Mouse (Mus musculus): ENCODE results near the gene 4933415A04Rik. TPM values are rescaled to one million over a fixed set of nuclear protein-coding genes. Genes with fewer than 3 reads are reported as not detected.

4933415A04Rik gene
- polyA plus RNA-seq, 1 experiment from 2014 or later = 6.5 TPM

GRCm38 (mm10) chr11:43575376-43576151, 11.3 kb upstream of the 4933415A04Rik start:
- peak overlapping the region; percentile 30 for H3K27ac ChIP-seq (replicated peaks; ENCODE audit: low read depth, low read length)
- no peaks in the 10 kb centered on the region; the same call in 1 of the 2 replicates for H3K36me3 ChIP-seq (replicated peaks; ENCODE audit: control insufficient read depth, insufficient read depth, low read depth, low read length)
- no peaks in the 10 kb centered on the region for H3K4me1 ChIP-seq (ENCODE audit: control insufficient read depth, insufficient read depth, low read length)
- no peaks in the 10 kb centered on the region for H3K27me3 ChIP-seq (ENCODE audit: control insufficient read depth, insufficient read depth, low read length)
- no peak overlapping the region for H3K4me3 ChIP-seq (ENCODE audit: low read depth, low read length)
- peak; percentile 69 for ATAC-seq (replicated peaks; ENCODE audit: insufficient number of reproducible peaks, low FRiP score, low TSS enrichment, low read depth)
- H3K9me3 ChIP-seq (replicated peaks; ENCODE audit: control insufficient read depth, low read length) = no peaks in the 10 kb centered on the region
- DNase-seq (ENCODE audit: low spot score) = peak; percentile 56
- WGBS = 6% methylated on average over 9 of the region's 9 CpGs
- H3K4me2 ChIP-seq (ENCODE audit: low read depth, low read length) = no peak overlapping the region
- H3K9ac ChIP-seq (replicated peaks; ENCODE audit: low read length) = peak overlapping the region; percentile 34; the same call in 1 of the 2 replicates

GRCm38 (mm10) chr11:43577713-43578478, 8.9 kb upstream of the 4933415A04Rik start:
- H3K9me3 ChIP-seq (replicated peaks; ENCODE audit: control insufficient read depth, low read length) = no peaks in the 10 kb centered on the region
- ATAC-seq (replicated peaks; ENCODE audit: insufficient number of reproducible peaks, low FRiP score, low TSS enrichment, low read depth) (peak; percentile 25; the same call in 1 of the 2 replicates), DNase-seq (ENCODE audit: low spot score) (no peak)
- WGBS = 49% methylated on average over 11 of the region's 11 CpGs
- H3K27me3 ChIP-seq (ENCODE audit: control insufficient read depth, insufficient read depth, low read length) = no peaks in the 10 kb centered on the region
- no peak overlapping the region for H3K4me3 ChIP-seq (ENCODE audit: low read depth, low read length)
- H3K27ac ChIP-seq (replicated peaks; ENCODE audit: low read depth, low read length) = no peak overlapping the region
- no peak overlapping the region for H3K9ac ChIP-seq (replicated peaks; ENCODE audit: low read length)
- H3K4me2 ChIP-seq (ENCODE audit: low read depth, low read length) = no peak overlapping the region
- no peaks in the 10 kb centered on the region; the same call in none of the 2 replicates for H3K36me3 ChIP-seq (replicated peaks; ENCODE audit: control insufficient read depth, insufficient read depth, low read depth, low read length)
- H3K4me1 ChIP-seq (ENCODE audit: control insufficient read depth, insufficient read depth, low read length) = no peaks in the 10 kb centered on the region

GRCm38 (mm10) chr11:43585211-43586005, 1.4 kb upstream of the 4933415A04Rik start:
- no peak overlapping the region for H3K4me3 ChIP-seq (ENCODE audit: low read depth, low read length)
- WGBS = 93% methylated on average over 22 of the region's 22 CpGs
- no peaks in the 10 kb centered on the region; the same call in none of the 2 replicates for H3K36me3 ChIP-seq (replicated peaks; ENCODE audit: control insufficient read depth, insufficient read depth, low read depth, low read length)
- DNase-seq (ENCODE audit: low spot score) (no peak), ATAC-seq (replicated peaks; ENCODE audit: insufficient number of reproducible peaks, low FRiP score, low TSS enrichment, low read depth) (no peak)
- no peaks in the 10 kb centered on the region for H3K27me3 ChIP-seq (ENCODE audit: control insufficient read depth, insufficient read depth, low read length)
- no peaks in the 10 kb centered on the region for H3K4me1 ChIP-seq (ENCODE audit: control insufficient read depth, insufficient read depth, low read length)
- H3K4me2 ChIP-seq (ENCODE audit: low read depth, low read length) = no peak overlapping the region
- no peak overlapping the region for H3K27ac ChIP-seq (replicated peaks; ENCODE audit: low read depth, low read length)
- no peaks in the 10 kb centered on the region for H3K9me3 ChIP-seq (replicated peaks; ENCODE audit: control insufficient read depth, low read length)
- H3K9ac ChIP-seq (replicated peaks; ENCODE audit: low read length) = no peak overlapping the region

GRCm38 (mm10) chr11:43589530-43590072, 2.8 kb downstream of the 4933415A04Rik start:
- no peak overlapping the region for H3K4me3 ChIP-seq (ENCODE audit: low read depth, low read length)
- ATAC-seq (replicated peaks; ENCODE audit: insufficient number of reproducible peaks, low FRiP score, low TSS enrichment, low read depth) (no peak; the same call in 1 of the 2 replicates), DNase-seq (ENCODE audit: low spot score) (no peak)
- no peaks in the 10 kb centered on the region for H3K27me3 ChIP-seq (ENCODE audit: control insufficient read depth, insufficient read depth, low read length)
- no peaks in the 10 kb centered on the region for H3K4me1 ChIP-seq (ENCODE audit: control insufficient read depth, insufficient read depth, low read length)
- H3K9ac ChIP-seq (replicated peaks; ENCODE audit: low read length) = no peak overlapping the region
- no peaks in the 10 kb centered on the region; the same call in none of the 2 replicates for H3K36me3 ChIP-seq (replicated peaks; ENCODE audit: control insufficient read depth, insufficient read depth, low read depth, low read length)
- H3K27ac ChIP-seq (replicated peaks; ENCODE audit: low read depth, low read length) = no peak overlapping the region
- WGBS = 75% methylated on average over 6 of the region's 6 CpGs
- no peak overlapping the region for H3K4me2 ChIP-seq (ENCODE audit: low read depth, low read length)
- no peaks in the 10 kb centered on the region for H3K9me3 ChIP-seq (replicated peaks; ENCODE audit: control insufficient read depth, low read length)

- Histone ChIP-seq H3K36me3 (replicated peaks; ENCODE audit: control insufficient read depth, insufficient read depth, low read depth, low read length) (no peaks in the 10 kb centered on the region), H3K9ac (replicated peaks; ENCODE audit: low read length) (no peak within 1 kb of the TSS), H3K27me3 (ENCODE audit: control insufficient read depth, insufficient read depth, low read length) (no peaks in the 10 kb centered on the region), H3K4me3 (ENCODE audit: low read depth, low read length) (no peak within 1 kb of the TSS), H3K4me1 (ENCODE audit: control insufficient read depth, insufficient read depth, low read length) (no peaks in the 10 kb centered on the region), H3K27ac (replicated peaks; ENCODE audit: low read depth, low read length) (no peak within 1 kb of the TSS), H3K4me2 (ENCODE audit: low read depth, low read length) (no peak within 1 kb of the TSS), H3K9me3 (replicated peaks; ENCODE audit: control insufficient read depth, low read length) (no peaks in the 10 kb centered on the region)
- 88% methylated on average over 5 of the region's 5 CpGs for WGBS
- no peak for DNase-seq (ENCODE audit: low spot score)
- no peak for ATAC-seq (replicated peaks; ENCODE audit: insufficient number of reproducible peaks, low FRiP score, low TSS enrichment, low read depth)
Observed at GRCm38 (mm10) chr11:43601440-43601839, 14.6 kb downstream of the 4933415A04Rik start, which contains the start of gene Fabp6. Fabp6 (minus strand) TSS chr11:43601540.

- no peak overlapping the region for H3K4me3 ChIP-seq (ENCODE audit: low read depth, low read length)
- no peaks in the 10 kb centered on the region for H3K4me1 ChIP-seq (ENCODE audit: control insufficient read depth, insufficient read depth, low read length)
- no peaks in the 10 kb centered on the region for H3K36me3 ChIP-seq (replicated peaks; ENCODE audit: control insufficient read depth, insufficient read depth, low read depth, low read length)
- no peak overlapping the region for H3K27ac ChIP-seq (replicated peaks; ENCODE audit: low read depth, low read length)
- no peak overlapping the region for H3K4me2 ChIP-seq (ENCODE audit: low read depth, low read length)
- H3K27me3 ChIP-seq (ENCODE audit: control insufficient read depth, insufficient read depth, low read length) = no peaks in the 10 kb centered on the region
- ATAC-seq (replicated peaks; ENCODE audit: insufficient number of reproducible peaks, low FRiP score, low TSS enrichment, low read depth) = no peak
- no peaks in the 10 kb centered on the region for H3K9me3 ChIP-seq (replicated peaks; ENCODE audit: control insufficient read depth, low read length)
- 90% methylated on average over 2 of the region's 2 CpGs for WGBS
- no peak overlapping the region for H3K9ac ChIP-seq (replicated peaks; ENCODE audit: low read length)
- DNase-seq (ENCODE audit: low spot score) = no peak
Observed at GRCm38 (mm10) chr11:43604207-43604606, 17.4 kb downstream of the 4933415A04Rik start.

GRCm38 (mm10) chr11:43604891-43605290, 18.1 kb downstream of the 4933415A04Rik start:
- Histone ChIP-seq H3K27me3 (ENCODE audit: control insufficient read depth, insufficient read depth, low read length) (no peaks in the 10 kb centered on the region), H3K36me3 (replicated peaks; ENCODE audit: control insufficient read depth, insufficient read depth, low read depth, low read length) (no peaks in the 10 kb centered on the region), H3K9ac (replicated peaks; ENCODE audit: low read length) (no peak overlapping the region), H3K4me1 (ENCODE audit: control insufficient read depth, insufficient read depth, low read length) (no peaks in the 10 kb centered on the region), H3K27ac (replicated peaks; ENCODE audit: low read depth, low read length) (no peak overlapping the region), H3K9me3 (replicated peaks; ENCODE audit: control insufficient read depth, low read length) (no peaks in the 10 kb centered on the region), H3K4me3 (ENCODE audit: low read depth, low read length) (no peak overlapping the region), H3K4me2 (ENCODE audit: low read depth, low read length) (no peak overlapping the region)
- DNase-seq (ENCODE audit: low spot score) (no peak), ATAC-seq (replicated peaks; ENCODE audit: insufficient number of reproducible peaks, low FRiP score, low TSS enrichment, low read depth) (no peak)
- 88% methylated on average over 6 of the region's 6 CpGs for WGBS
